Mouse (Mus musculus): ENCODE results near the gene Rai14.

DNA sequence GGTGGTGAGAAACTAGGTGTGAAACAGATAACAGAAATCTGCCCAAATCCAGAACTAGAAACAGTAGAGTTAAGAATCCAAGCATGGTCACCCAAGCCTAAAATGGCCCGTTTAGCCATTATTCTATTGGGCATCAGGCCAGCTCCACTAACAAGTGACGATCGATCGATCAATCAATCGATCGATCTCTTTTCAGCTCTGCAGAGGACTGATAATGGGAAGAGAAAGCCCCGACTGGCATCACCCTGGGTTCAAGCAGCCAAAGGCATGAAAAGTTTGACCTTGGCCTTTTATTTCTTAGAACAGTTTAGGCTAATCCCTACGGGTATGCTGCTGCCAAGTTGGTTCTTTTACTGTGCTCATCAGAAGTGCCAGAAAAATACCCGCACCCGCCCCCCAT is 4.3 kb upstream of the Rai14 start:
- TF ChIP-seq CTCF (IDR thresholded peaks at IDR 0.05; ENCODE audit: borderline replicate concordance, control insufficient read depth, extremely low read depth, insufficient read depth, low read length, poor library complexity) (no peak), POLR2A (IDR thresholded peaks at IDR 0.05; ENCODE audit: control insufficient read depth, extremely low read depth, insufficient read depth, low read length, poor library complexity) (no peak)

Measured in thymus, adult 2 months (tissue).